Mouse (Mus musculus) kidney, adult 2 months (tissue): ENCODE measurements around the gene Clcnkb.

Experiments
- CTCF ChIP-seq: fragments of 200-500 bp; conservative IDR thresholded peaks from 2 replicates; pipeline ENCODE4 v1.5.1; 2011; ENCODE audit warnings: low read depth, mild to moderate bottlenecking, control low read depth, low read length, moderate library complexity, mixed read lengths; ENCODE audit not compliant: insufficient read depth, insufficient read length
- POLR2A ChIP-seq: fragments of 200-500 bp; IDR thresholded peaks from one replicate; pipeline ENCODE4 v1.6.1; 2011; ENCODE audit warnings: low read depth, low read length, control low read depth

DNA sequence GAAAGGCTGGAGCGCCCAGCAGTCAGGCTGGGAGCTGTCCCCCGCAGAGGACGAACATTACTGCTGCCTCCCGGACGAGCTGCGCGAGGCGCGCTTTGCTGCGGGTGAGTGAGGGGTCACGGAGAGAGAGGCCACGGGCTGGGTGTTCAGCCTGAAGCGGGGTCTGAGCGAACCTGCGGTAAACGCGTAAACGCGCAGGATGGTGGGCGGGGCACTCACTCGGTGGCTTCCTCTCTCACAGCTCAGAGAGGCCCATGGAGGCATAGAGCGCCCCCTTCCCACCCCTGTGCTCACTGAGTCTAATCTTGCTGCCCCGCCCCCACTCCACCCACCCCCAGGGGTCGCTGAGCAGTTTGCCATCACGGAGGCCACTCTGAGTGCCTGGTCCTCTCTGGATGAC is 33.4 kb downstream of the Clcnkb start:
- TF ChIP-seq POLR2A (no peak), CTCF (no peak)
